Mouse (Mus musculus) hindbrain, embryonic 16.5 days (tissue): ENCODE measurements around the gene Pibf1. TPM values are rescaled to one million over a fixed set of nuclear protein-coding genes. Genes with fewer than 3 reads are reported as not detected.

Experiments used
- ATAC-seq: fragments of 200-750 bp; cut with Nextera tagmentation; 2 replicates; pipeline ENCODE4 v1.8.0; 2017; ENCODE audit warnings: moderate TSS enrichment, moderate library complexity
- H3K27ac ChIP-seq: fragments of 300-500 bp; sonication (generic); 2 replicates; pipeline ENCODE4 v1.5.1; 2014; ENCODE audit warnings: low read depth, mild to moderate bottlenecking, control low read depth, low read length, moderate library complexity
- H3K27me3 ChIP-seq: fragments of 300-500 bp; sonication (generic); replicated peaks from 2 replicates; pipeline ENCODE4 v1.6.1; 2014; ENCODE audit warnings: low read length; ENCODE audit not compliant: control insufficient read depth, insufficient read depth
- H3K36me3 ChIP-seq: fragments of 300-500 bp; sonication (generic); 2 replicates; pipeline ENCODE4 v1.6.1; 2014; ENCODE audit warnings: mild to moderate bottlenecking, low read length, moderate library complexity, mixed read lengths; ENCODE audit not compliant: control insufficient read depth, insufficient read depth
- H3K4me1 ChIP-seq: fragments of 300-500 bp; sonication (generic); 2 replicates; pipeline ENCODE4 v1.6.1; 2014; ENCODE audit warnings: low read depth, low read length; ENCODE audit not compliant: control insufficient read depth, insufficient read depth
- H3K4me2 ChIP-seq: fragments of 300-500 bp; sonication (generic); 2 replicates; pipeline ENCODE4 v1.6.1; 2014; ENCODE audit warnings: mild to moderate bottlenecking, low read length, control low read depth, moderate library complexity
- H3K4me3 ChIP-seq: fragments of 300-500 bp; sonication (generic); 2 replicates; pipeline ENCODE4 v1.5.1; 2014; ENCODE audit warnings: mild to moderate bottlenecking, low read length, control low read depth, moderate library complexity
- H3K9ac ChIP-seq: fragments of 300-500 bp; sonication (generic); 2 replicates; pipeline ENCODE4 v1.6.1; 2014; ENCODE audit warnings: low read depth, mild to moderate bottlenecking, control low read depth, low read length, moderate library complexity
- H3K9me3 ChIP-seq: fragments of 300-500 bp; sonication (generic); 2 replicates; pipeline ENCODE4 v1.6.1; 2014; ENCODE audit warnings: mild to moderate bottlenecking, low read length, moderate library complexity; ENCODE audit not compliant: control insufficient read depth
- WGBS: fragments of 180-500 bp; shearing (Covaris S2); extraction: QIAGEN DNeasy Blood & Tissue Kit; methylation state at CpG from one replicate; pipeline ENCODE4 v1.1.7; 2014; 5-methylcytosine and 5-hydroxymethylcytosine counted together
- polyA plus RNA-seq: library from polyadenylated mRNA; unstranded; fragments of >200 nt; fragmentation: Nextera tagmentation; extraction: Ambion mirVana; gene quantifications from 2 replicates; pipeline ENCODE4 v1.2.1, GENCODE M21; 2015

Gene Pibf1
- polyA plus RNA-seq, 1 experiment from 2014 or later: 17.0 TPM

DNA sequence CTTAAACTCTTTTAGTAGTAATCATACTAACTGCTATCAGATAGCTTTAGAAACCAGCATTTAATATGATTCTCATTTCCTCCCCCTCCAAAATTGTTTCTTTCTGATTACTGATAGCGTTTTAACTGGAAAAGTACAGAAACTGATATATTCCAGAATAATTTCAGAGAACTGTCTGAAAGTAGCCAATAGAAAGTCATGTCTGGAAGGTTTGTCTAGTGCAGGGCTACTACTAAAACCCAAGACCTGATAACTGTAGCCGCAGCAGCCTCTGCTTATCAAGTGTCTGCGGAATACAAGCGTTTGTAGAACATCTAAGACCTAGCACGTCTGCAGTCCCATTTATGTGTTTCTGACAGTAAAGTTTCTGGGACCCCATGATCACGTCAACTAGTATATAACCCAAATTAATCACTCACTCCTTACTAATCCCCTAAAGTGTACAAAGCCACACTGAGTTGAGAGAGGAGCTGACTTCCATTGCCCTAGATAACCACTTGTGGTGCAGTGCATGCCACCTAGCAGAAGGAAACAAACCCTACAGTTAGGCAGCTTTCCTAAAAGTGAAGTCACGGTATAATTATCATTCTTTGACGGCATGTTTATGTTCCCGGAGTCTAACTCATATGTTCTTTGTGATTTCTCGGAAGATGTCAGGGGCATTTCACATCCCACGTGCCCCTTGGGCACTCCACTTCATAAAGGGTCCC, 130.0 kb downstream of the Pibf1 start:
- Histone ChIP-seq H3K9me3 (no peaks in the 10 kb centered on the region), H3K36me3 (no peaks in the 10 kb centered on the region), H3K9ac (no peak overlapping the region), H3K27ac (no peak overlapping the region), H3K4me3 (no peak overlapping the region), H3K4me1 (no peaks in the 10 kb centered on the region), H3K27me3 (no peaks in the 10 kb centered on the region), H3K4me2 (no peak overlapping the region)
- ATAC-seq: no peak
- WGBS: 94% methylated on average over 11 of the region's 11 CpGs

DNA sequence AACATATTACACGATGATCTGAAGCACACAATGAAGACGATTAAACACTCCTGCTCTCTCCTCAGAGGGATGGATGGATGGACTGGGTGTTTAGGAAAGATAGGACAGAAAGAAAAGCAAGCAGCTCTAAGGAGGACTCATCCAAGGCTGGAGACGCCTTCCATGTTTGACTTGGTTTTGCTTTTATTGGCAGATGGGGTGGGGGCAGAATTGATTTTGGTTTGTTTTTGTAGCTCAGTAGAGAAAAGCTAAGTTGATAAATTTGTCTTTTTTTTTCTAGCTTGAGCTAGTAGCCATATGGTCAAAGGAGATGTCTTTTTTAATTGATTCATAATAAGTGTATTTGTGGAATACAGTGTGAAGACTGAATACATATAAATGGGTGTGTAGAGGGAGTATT, 133.8 kb downstream of the Pibf1 start:
- H3K27ac ChIP-seq: no peak overlapping the region
- H3K4me3 ChIP-seq: no peak overlapping the region
- no peaks in the 10 kb centered on the region for H3K4me1 ChIP-seq
- H3K36me3 ChIP-seq: no peaks in the 10 kb centered on the region
- ATAC-seq: no peak
- no peaks in the 10 kb centered on the region for H3K9me3 ChIP-seq
- no peak overlapping the region for H3K4me2 ChIP-seq
- no peaks in the 10 kb centered on the region for H3K27me3 ChIP-seq
- 92% methylated on average over 3 of the region's 3 CpGs for WGBS
- H3K9ac ChIP-seq: no peak overlapping the region

DNA sequence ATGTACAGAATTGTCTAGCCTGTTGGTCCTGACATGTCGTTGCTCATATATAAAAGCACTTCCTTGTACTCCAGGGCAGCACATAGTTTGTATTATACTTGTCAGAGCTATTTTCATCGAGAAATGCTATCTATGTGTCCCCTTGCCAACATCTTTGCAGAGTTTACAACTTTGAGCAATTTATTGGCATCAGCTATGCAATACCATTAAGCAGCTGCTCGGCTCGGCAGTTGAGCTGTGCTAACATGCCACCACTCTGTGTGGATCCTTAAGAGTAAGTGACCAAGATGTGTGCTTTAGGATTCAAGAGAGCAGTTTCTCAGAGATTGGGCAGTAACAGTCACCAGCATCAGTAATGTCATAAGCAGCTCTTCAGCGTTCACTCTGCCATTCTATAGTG, 137.9 kb downstream of the Pibf1 start:
- 77% methylated on average over 5 of the region's 5 CpGs for WGBS
- Histone ChIP-seq H3K27me3 (no peaks in the 10 kb centered on the region), H3K27ac (no peak overlapping the region), H3K4me2 (no peak overlapping the region), H3K9me3 (no peaks in the 10 kb centered on the region), H3K9ac (no peak overlapping the region), H3K4me3 (no peak overlapping the region), H3K4me1 (no peaks in the 10 kb centered on the region), H3K36me3 (no peaks in the 10 kb centered on the region)
- ATAC-seq: no peak

DNA sequence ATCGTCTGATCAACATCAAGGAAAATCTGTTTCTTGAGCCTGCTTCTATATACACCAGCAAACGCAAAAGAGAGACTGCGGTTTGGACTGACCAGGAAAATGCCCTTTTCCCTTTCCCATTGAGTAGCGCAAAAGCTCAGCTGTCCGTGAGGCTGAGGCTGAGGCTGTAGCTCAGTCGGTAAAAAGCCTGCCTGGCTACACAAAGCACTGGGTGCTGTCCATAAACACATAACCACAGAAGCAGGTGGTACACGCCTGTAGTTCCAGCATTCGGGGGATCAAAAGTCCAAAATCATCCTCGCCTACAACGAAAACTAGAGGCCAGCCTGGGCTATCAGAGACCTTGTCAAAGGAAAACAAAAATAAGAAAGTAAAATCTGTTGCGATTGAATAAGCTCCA, 141.3 kb downstream of the Pibf1 start:
- H3K27ac ChIP-seq: no peak overlapping the region
- H3K4me1 ChIP-seq: no peaks in the 10 kb centered on the region
- H3K36me3 ChIP-seq: peaks cover 2% of the 10 kb centered on the region; the same call in 1 of the 2 replicates
- no peak overlapping the region for H3K4me3 ChIP-seq
- no peak overlapping the region for H3K4me2 ChIP-seq
- no peaks in the 10 kb centered on the region for H3K27me3 ChIP-seq
- ATAC-seq: no peak
- H3K9me3 ChIP-seq: no peaks in the 10 kb centered on the region
- 86% methylated on average over 11 of the region's 11 CpGs for WGBS
- H3K9ac ChIP-seq: no peak overlapping the region; the same call in 1 of the 2 replicates

DNA sequence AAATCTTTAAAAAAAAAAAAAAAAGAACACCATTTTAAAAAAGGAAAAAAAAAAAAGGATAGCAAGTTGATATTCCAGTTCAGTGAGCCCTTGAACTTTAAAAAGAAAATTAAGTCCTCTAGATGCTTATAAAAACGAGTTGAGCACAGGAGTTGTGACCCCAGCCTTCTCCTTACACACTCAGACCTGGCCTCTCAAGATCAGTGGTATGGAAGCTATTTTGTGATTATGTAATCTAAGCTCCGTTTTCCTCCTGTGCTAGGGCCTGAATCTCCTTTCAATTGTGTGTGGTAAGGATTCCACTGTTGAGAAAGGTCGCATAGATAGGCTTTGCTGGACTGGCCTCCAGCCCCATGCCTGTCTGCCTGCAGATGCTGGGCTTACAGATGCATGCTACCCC, 145.3 kb downstream of the Pibf1 start:
- Histone ChIP-seq H3K27me3 (no peaks in the 10 kb centered on the region), H3K36me3 (peaks cover 2% of the 10 kb centered on the region; the same call in 1 of the 2 replicates), H3K4me3 (no peak overlapping the region), H3K4me2 (no peak overlapping the region), H3K9ac (no peak overlapping the region), H3K27ac (no peak overlapping the region), H3K4me1 (no peaks in the 10 kb centered on the region), H3K9me3 (no peaks in the 10 kb centered on the region)
- WGBS: 82% methylated on average over 3 of the region's 3 CpGs
- ATAC-seq: no peak

DNA sequence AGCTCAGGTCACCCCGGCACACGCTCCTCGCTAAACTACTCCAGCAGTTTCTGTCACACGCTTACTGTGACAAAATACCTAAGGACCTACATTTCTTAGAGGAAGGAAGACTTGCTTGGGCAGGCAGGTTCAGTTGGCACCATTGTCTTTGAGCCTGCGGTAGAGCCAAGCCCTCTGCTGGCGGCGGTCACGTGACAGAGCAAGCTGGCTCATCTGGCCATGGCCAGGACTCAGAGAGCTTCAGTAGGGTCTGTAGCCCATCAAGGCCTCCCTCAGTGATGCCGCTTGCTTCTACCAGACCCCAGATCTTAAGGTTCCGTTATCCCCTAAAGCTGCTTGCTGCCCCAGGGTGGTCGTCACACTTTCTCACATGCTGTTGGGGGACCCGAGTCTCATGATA, 162.8 kb downstream of the Pibf1 start:
- Histone ChIP-seq H3K9me3 (no peaks in the 10 kb centered on the region), H3K4me1 (no peaks in the 10 kb centered on the region), H3K36me3 (no peaks in the 10 kb centered on the region; the same call in 1 of the 2 replicates), H3K9ac (no peak overlapping the region), H3K27ac (no peak overlapping the region), H3K4me3 (no peak overlapping the region), H3K27me3 (no peaks in the 10 kb centered on the region), H3K4me2 (no peak overlapping the region)
- no peak for ATAC-seq
- WGBS: 96% methylated on average over 12 of the region's 12 CpGs

DNA sequence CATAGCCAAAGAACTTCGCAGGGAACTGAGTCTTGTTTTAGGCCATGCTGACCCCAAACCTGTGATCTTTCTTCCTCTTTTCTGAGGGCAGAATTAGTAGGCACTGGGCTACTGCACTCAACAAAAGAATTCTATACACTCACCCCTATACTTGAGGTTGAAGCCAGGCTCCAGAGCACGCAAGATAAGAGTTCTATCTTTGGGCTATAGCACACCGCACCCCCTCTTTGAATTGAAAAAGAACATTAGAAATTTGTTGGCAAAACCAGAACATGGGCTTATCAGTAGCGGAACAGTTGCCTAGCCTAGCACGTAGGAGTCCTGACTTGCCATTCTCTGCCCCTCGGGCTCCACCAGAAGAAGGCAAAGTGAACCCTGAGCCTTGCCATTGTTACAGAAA, 164.6 kb downstream of the Pibf1 start:
- 91% methylated on average over 6 of the region's 6 CpGs for WGBS
- Histone ChIP-seq H3K4me2 (no peak overlapping the region), H3K9ac (no peak overlapping the region), H3K36me3 (no peaks in the 10 kb centered on the region; the same call in 1 of the 2 replicates), H3K4me1 (no peaks in the 10 kb centered on the region), H3K4me3 (no peak overlapping the region), H3K27me3 (no peaks in the 10 kb centered on the region), H3K27ac (no peak overlapping the region), H3K9me3 (no peaks in the 10 kb centered on the region)
- no peak for ATAC-seq

DNA sequence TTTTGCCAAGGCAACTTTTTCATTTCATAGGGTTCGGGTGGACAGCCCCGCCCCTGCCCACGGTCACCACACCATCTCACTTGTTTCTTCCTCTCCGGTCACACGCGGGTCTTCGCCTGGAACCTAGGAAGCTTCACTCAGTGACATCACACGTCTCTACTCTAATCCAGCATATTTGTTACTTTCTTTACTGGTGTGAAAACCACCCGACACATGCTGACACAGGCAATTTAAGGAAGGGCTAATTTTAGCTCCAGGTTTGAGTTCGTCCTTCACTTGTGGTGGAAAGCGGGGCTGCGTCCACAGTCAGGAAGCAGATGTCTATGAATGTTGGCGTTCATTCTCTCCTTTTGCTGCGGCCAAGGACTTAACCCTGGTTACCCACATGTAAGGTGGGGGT, 166.6 kb downstream of the Pibf1 start:
- WGBS: 94% methylated on average over 14 of the region's 14 CpGs
- ATAC-seq: no peak
- H3K36me3 ChIP-seq: no peaks in the 10 kb centered on the region
- H3K4me3 ChIP-seq: no peak overlapping the region
- no peaks in the 10 kb centered on the region for H3K27me3 ChIP-seq
- no peak overlapping the region for H3K27ac ChIP-seq
- no peaks in the 10 kb centered on the region for H3K4me1 ChIP-seq
- no peaks in the 10 kb centered on the region for H3K9me3 ChIP-seq
- no peak overlapping the region for H3K4me2 ChIP-seq
- H3K9ac ChIP-seq: no peak overlapping the region

DNA sequence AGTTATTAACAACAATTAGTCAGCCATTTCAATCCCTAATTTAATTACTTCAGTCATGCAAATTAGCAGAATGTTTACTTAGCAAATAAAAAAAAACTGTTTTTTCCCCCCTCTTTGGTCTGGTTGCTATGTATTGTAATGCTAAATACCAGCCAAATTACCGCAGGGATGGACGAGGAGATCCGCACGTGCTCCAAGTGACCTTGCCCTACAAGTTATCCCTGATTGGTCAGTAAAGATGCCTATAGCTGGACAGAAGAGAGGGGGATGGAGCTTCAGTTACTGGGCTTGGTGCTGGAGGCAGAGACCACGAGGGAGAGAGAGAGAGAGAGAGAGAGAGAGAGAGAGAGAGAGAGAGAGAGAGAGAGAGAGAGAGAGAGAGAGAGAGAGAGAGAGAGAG, 167.5 kb downstream of the Pibf1 start:
- Histone ChIP-seq H3K4me3 (no peak overlapping the region), H3K27ac (no peak overlapping the region), H3K9me3 (no peaks in the 10 kb centered on the region), H3K4me2 (no peak overlapping the region), H3K27me3 (no peaks in the 10 kb centered on the region), H3K4me1 (no peaks in the 10 kb centered on the region), H3K9ac (no peak overlapping the region), H3K36me3 (no peaks in the 10 kb centered on the region)
- ATAC-seq: no peak
- 45% methylated on average over 5 of the region's 5 CpGs for WGBS
